Mouse (Mus musculus) c-Kit-negative CD71-positive TER-119-positive erythroid progenitor cells, embryonic 14.5 days (primary cell): ENCODE data around the gene Rinl.

Experiments used
- DNase-seq: peaks from one replicate; pipeline ENCODE4 v3.0.0-alpha.2; 2013; ENCODE audit warnings: low read depth, low spot score

Gene Rinl

GRCm38 (mm10) chr7:28822993-28823903 lies 34.5 kb downstream of the Rinl start:
- DNase-seq: no peak

- DNase-seq: no peak
Measured at GRCm38 (mm10) chr7:28823932-28824331, 35.2 kb downstream of the Rinl start.

GRCm38 (mm10) chr7:28824941-28825685 lies 36.3 kb downstream of the Rinl start, which contains the start of gene Ech1:
Gene Ech1 (plus strand): TSS chr7:28825217.
- DNase-seq: peak; percentile 87

GRCm38 (mm10) chr7:28825686-28826401 lies 37.1 kb downstream of the Rinl start:
- DNase-seq: no peak

- no peak for DNase-seq
Measured at GRCm38 (mm10) chr7:28826402-28826772, 37.6 kb downstream of the Rinl start.

- DNase-seq: no peak
Measured at GRCm38 (mm10) chr7:28827338-28827737, 38.6 kb downstream of the Rinl start.

GRCm38 (mm10) chr7:28829821-28830220 lies 41.1 kb downstream of the Rinl start:
- DNase-seq: no peak

GRCm38 (mm10) chr7:28830981-28831380 lies 42.2 kb downstream of the Rinl start:
- no peak for DNase-seq

GRCm38 (mm10) chr7:28831411-28832125 lies 42.8 kb downstream of the Rinl start:
- DNase-seq: no peak

- DNase-seq: no peak
Measured at GRCm38 (mm10) chr7:28832137-28832536, 43.4 kb downstream of the Rinl start.

GRCm38 (mm10) chr7:28833723-28834347 lies 45.1 kb downstream of the Rinl start, which contains the start of gene Lgals4:
Gene Lgals4 (plus strand): TSS chr7:28833854.
- no peak for DNase-seq

- DNase-seq: no peak
Measured at GRCm38 (mm10) chr7:28836936-28837335, 48.2 kb downstream of the Rinl start.

- DNase-seq: no peak
Measured at GRCm38 (mm10) chr7:28838331-28838730, 49.6 kb downstream of the Rinl start.

- DNase-seq: no peak
Measured at GRCm38 (mm10) chr7:28847273-28847672, 58.5 kb downstream of the Rinl start.
